Mouse (Mus musculus): ENCODE measurements around the gene Pde5a. TPM values are rescaled to one million over a fixed set of nuclear protein-coding genes. Genes with fewer than 3 reads are reported as not detected.

The Pde5a gene
- total RNA-seq (2014; fragmentation: Nextera tagmentation), result not detected in 2 replicates
- 0.06 and 0.22 TPM in 2 replicates for total RNA-seq (2017)
- not detected in 2 replicates for polyA plus RNA-seq (2012)

- TF ChIP-seq POLR2AphosphoS5 (IDR thresholded peaks at IDR 0.05; ENCODE audit: insufficient replicate concordance, low read depth, low read length), result no peak
- TF ChIP-seq GATA1 (IDR thresholded peaks at IDR 0.05; ENCODE audit: borderline replicate concordance, low read length), result no peak
- TF ChIP-seq GATA2 (IDR thresholded peaks at IDR 0.05; ENCODE audit: borderline replicate concordance, low read depth, low read length), result no peak
- TF ChIP-seq CTCF (IDR thresholded peaks at IDR 0.05; ENCODE audit: low read depth, low read length), result no peak
- no peak for TF ChIP-seq TAL1 (conservative IDR thresholded peaks at IDR 0.05; ENCODE audit: low read depth, low read length)
- Histone ChIP-seq H3K4me1 (ENCODE audit: insufficient read depth, low read depth, low read length) (no peaks in the 10 kb centered on the region), H3K36me3 (replicated peaks) (no peaks in the 10 kb centered on the region), H3K27me3 (ENCODE audit: insufficient read depth, low read length) (no peaks in the 10 kb centered on the region), H3K4me3 (ENCODE audit: low read depth, low read length) (no peak within 1 kb of the TSS), H3K9me3 (replicated peaks) (peaks cover 29% of the 10 kb centered on the region)
- no peak for ATAC-seq (ENCODE audit: extremely low read depth, insufficient number of reproducible peaks, low FRiP score, poor library complexity, severe bottlenecking)
- DNase-seq (ENCODE audit: low spot score), result no peak
Observed at GRCm38 (mm10) chr3:122728852-122729600, at the start of gene Pde5a. Gene Pde5a (plus strand): TSS chr3:122728947.

- H3K4me1 ChIP-seq (ENCODE audit: insufficient read depth, low read depth, low read length), result no peaks in the 10 kb centered on the region
Observed at GRCm38 (mm10) chr3:122680851-122681250, 47.9 kb upstream of the Pde5a start.

DNA sequence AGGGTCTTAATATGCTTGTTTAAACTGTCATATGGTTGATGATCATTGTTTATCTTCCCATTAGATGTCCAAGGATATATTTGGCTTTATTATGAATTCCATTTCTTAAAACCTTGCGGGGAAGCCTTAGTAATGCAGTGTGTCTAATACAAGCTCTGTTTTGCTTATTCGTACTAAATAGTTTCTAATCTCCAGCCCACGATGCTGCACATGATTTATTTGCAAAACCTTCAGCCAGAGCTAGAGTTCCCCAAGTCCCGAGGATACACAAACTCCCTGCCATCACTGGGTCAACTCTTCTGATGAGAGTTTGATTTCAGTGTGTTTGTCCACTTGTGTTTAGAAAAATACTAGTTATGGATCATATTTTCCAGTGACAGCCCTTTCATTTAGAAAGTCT, 46.4 kb upstream of the Pde5a start:
- Histone ChIP-seq H3K9me3 (replicated peaks) (no peaks in the 10 kb centered on the region), H3K27me3 (ENCODE audit: insufficient read depth, low read length) (no peaks in the 10 kb centered on the region), H3K4me3 (ENCODE audit: low read depth, low read length) (no peak overlapping the region), H3K36me3 (replicated peaks) (no peaks in the 10 kb centered on the region), H3K4me1 (ENCODE audit: insufficient read depth, low read depth, low read length) (no peaks in the 10 kb centered on the region)
- ATAC-seq (ENCODE audit: extremely low read depth, insufficient number of reproducible peaks, low FRiP score, poor library complexity, severe bottlenecking) (no peak), DNase-seq (ENCODE audit: low spot score) (no peak)
- TF ChIP-seq TAL1 (conservative IDR thresholded peaks at IDR 0.05; ENCODE audit: low read depth, low read length) (no peak), POLR2AphosphoS5 (IDR thresholded peaks at IDR 0.05; ENCODE audit: insufficient replicate concordance, low read depth, low read length) (no peak), GATA1 (IDR thresholded peaks at IDR 0.05; ENCODE audit: borderline replicate concordance, low read length) (no peak), GATA2 (IDR thresholded peaks at IDR 0.05; ENCODE audit: borderline replicate concordance, low read depth, low read length) (no peak), CTCF (IDR thresholded peaks at IDR 0.05; ENCODE audit: low read depth, low read length) (no peak)

More at GRCm38 (mm10) chr3:122680851-122681250, 47.9 kb upstream of the Pde5a start:
- no peak for DNase-seq (ENCODE audit: low spot score)
- H3K9me3 ChIP-seq (replicated peaks), result no peaks in the 10 kb centered on the region
- no peak for TF ChIP-seq GATA1 (IDR thresholded peaks at IDR 0.05; ENCODE audit: borderline replicate concordance, low read length)
- ATAC-seq (ENCODE audit: extremely low read depth, insufficient number of reproducible peaks, low FRiP score, poor library complexity, severe bottlenecking), result no peak
- no peaks in the 10 kb centered on the region for H3K36me3 ChIP-seq (replicated peaks)
- H3K4me3 ChIP-seq (ENCODE audit: low read depth, low read length), result no peak overlapping the region
- no peaks in the 10 kb centered on the region for H3K27me3 ChIP-seq (ENCODE audit: insufficient read depth, low read length)

- TF ChIP-seq TAL1 (conservative IDR thresholded peaks at IDR 0.05; ENCODE audit: low read depth, low read length) (no peak), POLR2AphosphoS5 (IDR thresholded peaks at IDR 0.05; ENCODE audit: insufficient replicate concordance, low read depth, low read length) (no peak), GATA2 (IDR thresholded peaks at IDR 0.05; ENCODE audit: borderline replicate concordance, low read depth, low read length) (no peak)
- DNase-seq (ENCODE audit: low spot score) (no peak), ATAC-seq (ENCODE audit: extremely low read depth, insufficient number of reproducible peaks, low FRiP score, poor library complexity, severe bottlenecking) (no peak)
- no peaks in the 10 kb centered on the region for H3K36me3 ChIP-seq (replicated peaks)
- no peaks in the 10 kb centered on the region for H3K4me1 ChIP-seq (ENCODE audit: insufficient read depth, low read depth, low read length)
- H3K27me3 ChIP-seq (ENCODE audit: insufficient read depth, low read length), result no peaks in the 10 kb centered on the region
- H3K9me3 ChIP-seq (replicated peaks), result no peaks in the 10 kb centered on the region
- no peak overlapping the region for H3K4me3 ChIP-seq (ENCODE audit: low read depth, low read length)
Observed at GRCm38 (mm10) chr3:122684832-122685231, 43.9 kb upstream of the Pde5a start.

DNA sequence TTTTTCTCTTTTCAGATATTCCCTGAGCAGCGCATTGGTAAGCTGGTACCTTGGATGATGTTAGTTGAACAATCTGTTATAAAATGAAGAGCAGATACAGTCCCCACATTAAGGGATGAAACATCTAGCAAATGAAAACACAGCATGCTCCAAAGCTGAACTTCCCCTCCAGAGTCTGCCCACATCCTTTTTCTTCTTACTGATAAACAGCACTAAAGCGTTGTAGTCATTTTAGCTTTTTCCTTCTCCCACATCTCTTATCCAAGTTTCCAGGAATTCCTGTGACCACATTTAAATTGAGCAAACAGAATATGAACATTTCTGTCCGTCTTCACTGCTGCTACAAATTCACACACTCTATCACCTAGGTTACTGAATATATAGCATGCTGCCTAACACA, 35.7 kb upstream of the Pde5a start:
- Histone ChIP-seq H3K36me3 (replicated peaks) (no peaks in the 10 kb centered on the region), H3K4me3 (ENCODE audit: low read depth, low read length) (no peak overlapping the region), H3K27me3 (ENCODE audit: insufficient read depth, low read length) (no peaks in the 10 kb centered on the region), H3K4me1 (ENCODE audit: insufficient read depth, low read depth, low read length) (no peaks in the 10 kb centered on the region), H3K9me3 (replicated peaks) (no peaks in the 10 kb centered on the region)
- ATAC-seq (ENCODE audit: extremely low read depth, insufficient number of reproducible peaks, low FRiP score, poor library complexity, severe bottlenecking), result no peak
- TF ChIP-seq GATA2 (IDR thresholded peaks at IDR 0.05; ENCODE audit: borderline replicate concordance, low read depth, low read length) (no peak), CTCF (IDR thresholded peaks at IDR 0.05; ENCODE audit: low read depth, low read length) (no peak), GATA1 (IDR thresholded peaks at IDR 0.05; ENCODE audit: borderline replicate concordance, low read length) (no peak), TAL1 (conservative IDR thresholded peaks at IDR 0.05; ENCODE audit: low read depth, low read length) (no peak), POLR2AphosphoS5 (IDR thresholded peaks at IDR 0.05; ENCODE audit: insufficient replicate concordance, low read depth, low read length) (no peak)
- DNase-seq (ENCODE audit: low spot score), result no peak

DNA sequence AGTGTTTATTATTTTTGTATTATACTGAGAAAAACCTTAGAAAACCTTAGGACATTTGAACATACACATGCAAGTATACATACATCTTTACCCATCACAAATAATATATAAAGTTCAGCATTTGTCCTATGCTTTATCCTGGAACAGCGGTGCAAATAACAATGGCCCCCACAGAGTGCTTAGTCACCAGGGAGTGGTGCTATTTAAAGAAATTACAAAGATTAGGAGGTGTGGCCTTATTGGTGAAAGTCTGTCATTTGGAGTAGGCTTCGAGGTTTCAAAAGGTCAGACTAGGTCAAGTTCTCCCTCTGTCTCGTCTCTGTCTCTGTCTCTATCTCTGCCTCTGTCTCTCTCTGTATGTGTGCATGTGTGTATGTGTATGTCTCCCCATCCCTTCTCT, 32.9 kb upstream of the Pde5a start:
- Histone ChIP-seq H3K4me1 (ENCODE audit: insufficient read depth, low read depth, low read length) (no peaks in the 10 kb centered on the region), H3K36me3 (replicated peaks) (no peaks in the 10 kb centered on the region), H3K4me3 (ENCODE audit: low read depth, low read length) (no peak overlapping the region), H3K27me3 (ENCODE audit: insufficient read depth, low read length) (no peaks in the 10 kb centered on the region), H3K9me3 (replicated peaks) (no peaks in the 10 kb centered on the region)
- ATAC-seq (ENCODE audit: extremely low read depth, insufficient number of reproducible peaks, low FRiP score, poor library complexity, severe bottlenecking), result no peak
- no peak for TF ChIP-seq TAL1 (conservative IDR thresholded peaks at IDR 0.05; ENCODE audit: low read depth, low read length)
- no peak for DNase-seq (ENCODE audit: low spot score)

DNA sequence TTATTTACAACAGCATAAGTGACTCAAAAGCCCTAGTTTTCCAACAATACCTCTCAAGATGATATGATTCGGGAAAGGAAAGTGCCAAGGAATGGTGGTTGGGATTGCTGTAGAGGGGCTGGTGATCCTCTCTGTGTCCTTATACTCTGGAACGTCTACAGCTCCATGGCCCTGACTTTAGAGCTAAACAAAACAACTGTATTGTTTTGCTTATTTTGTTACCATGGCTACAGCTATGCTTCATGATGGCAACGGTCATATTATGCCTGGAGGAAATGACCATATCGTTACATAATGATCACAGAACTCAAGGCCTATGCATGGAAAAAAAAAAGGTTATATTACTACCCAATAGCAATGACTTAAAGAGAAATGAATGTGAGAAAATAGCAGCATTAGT, 32.1 kb upstream of the Pde5a start:
- no peak overlapping the region for H3K4me3 ChIP-seq (ENCODE audit: low read depth, low read length)
- H3K4me1 ChIP-seq (ENCODE audit: insufficient read depth, low read depth, low read length), result no peaks in the 10 kb centered on the region
- H3K36me3 ChIP-seq (replicated peaks), result no peaks in the 10 kb centered on the region
- no peak for TF ChIP-seq GATA2 (IDR thresholded peaks at IDR 0.05; ENCODE audit: borderline replicate concordance, low read depth, low read length)
- no peak for TF ChIP-seq TAL1 (conservative IDR thresholded peaks at IDR 0.05; ENCODE audit: low read depth, low read length)
- no peak for TF ChIP-seq GATA1 (IDR thresholded peaks at IDR 0.05; ENCODE audit: borderline replicate concordance, low read length)
- TF ChIP-seq POLR2AphosphoS5 (IDR thresholded peaks at IDR 0.05; ENCODE audit: insufficient replicate concordance, low read depth, low read length), result no peak
- no peak for TF ChIP-seq CTCF (IDR thresholded peaks at IDR 0.05; ENCODE audit: low read depth, low read length)
- H3K9me3 ChIP-seq (replicated peaks), result no peaks in the 10 kb centered on the region
- DNase-seq (ENCODE audit: low spot score), result no peak
- no peaks in the 10 kb centered on the region for H3K27me3 ChIP-seq (ENCODE audit: insufficient read depth, low read length)
- no peak for ATAC-seq (ENCODE audit: extremely low read depth, insufficient number of reproducible peaks, low FRiP score, poor library complexity, severe bottlenecking)
